Comparison of ENCODE assay signal across 9 mouse cellular contexts in the genomic region with DNA sequence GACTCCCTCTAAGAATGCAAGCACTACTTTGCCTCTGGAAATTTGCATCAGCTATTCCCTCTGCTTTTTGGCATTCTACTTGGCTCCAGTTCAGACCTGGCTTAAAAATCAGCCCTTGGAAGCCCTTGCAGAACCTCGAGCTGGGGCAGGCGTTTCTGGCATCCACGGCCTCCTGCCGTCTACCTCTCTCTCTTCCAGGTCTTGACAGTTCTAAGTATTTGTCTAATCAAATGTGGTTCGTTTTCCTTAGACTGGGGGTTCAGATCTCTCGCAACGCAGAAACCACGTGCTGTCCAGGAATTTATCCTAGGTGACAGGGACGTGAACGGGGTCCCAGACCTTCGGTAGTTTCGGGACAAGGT. TPM values are rescaled to one million over a fixed set of nuclear protein-coding genes. Genes with fewer than 3 reads are reported as not detected.
A peak's percentile ranks its signal among the peaks of the same experiment; 100 is the strongest.
DNase-seq lines count a peak whose midpoint lies in the region.
"Had no signal": no experiment of that assay in that cellular context is flagged by ENCODE, and none has a peak within 500 bp of the region (broad histone marks: within the 10 kb centered on the region; RNA-seq: fewer than 3 reads in every experiment).

No protein-coding gene starts in this region.

- intact Hi-C loops in heart, postnatal 14 days (cut with DNase I): loop anchor here (5.0 kb wide), 1 partner anchor 34 kb away; no protein-coding TSS in a partner anchor

- H3K4me1 ChIP-seq in forebrain, embryonic 10.5 days: peaks cover 48% of the 10 kb centered on the region
- H3K4me1 ChIP-seq in midbrain, embryonic 10.5 days: peaks cover 49% of the 10 kb centered on the region

- peaks cover 26% of the 10 kb centered on the region for H3K27me3 ChIP-seq in forebrain, embryonic 10.5 days (ENCODE audit: poor library complexity, severe bottlenecking)
- H3K27me3 ChIP-seq in midbrain, embryonic 10.5 days (ENCODE audit: low read depth, poor library complexity, severe bottlenecking): peaks cover 19% of the 10 kb centered on the region

- peaks cover under 1% of the 10 kb centered on the region; the same call in 1 of the 2 replicates for H3K9me3 ChIP-seq in forebrain, embryonic 10.5 days
- no peaks in the 10 kb centered on the region for H3K9me3 ChIP-seq in midbrain, embryonic 10.5 days (replicated peaks)

- H3K4me3 ChIP-seq in forebrain, embryonic 10.5 days: peak overlapping the region; percentile 75
- H3K4me3 ChIP-seq in midbrain, embryonic 10.5 days: peak overlapping the region; percentile 65

- peaks cover 34% of the 10 kb centered on the region for H3K36me3 ChIP-seq in forebrain, embryonic 10.5 days (replicated peaks)
- H3K36me3 ChIP-seq in midbrain, embryonic 10.5 days: peaks cover 35% of the 10 kb centered on the region

- peak overlapping the region; percentile 100 for H3K27ac ChIP-seq in forebrain, embryonic 10.5 days
- peak overlapping the region; percentile 96 for H3K27ac ChIP-seq in midbrain, embryonic 10.5 days (replicated peaks)

- WGBS in forebrain, embryonic 10.5 days: under 1% methylated on average over 12 of the region's 12 CpGs
- WGBS in midbrain, embryonic 10.5 days: under 1% methylated on average over 12 of the region's 12 CpGs

- DNase-seq in adrenal gland, adult 2 months: peak; percentile 64
- DNase-seq in adrenal gland, adult 18-20 months (ENCODE audit: low spot score in 2 of 2): no peak
- DNase-seq in NIH3T3 (ENCODE audit: low read depth): peak; percentile 85
- no peak for DNase-seq in forebrain, embryonic 10.5 days (ENCODE audit: extremely low spot score, low spot score)
- peak; percentile 25 to 74 for DNase-seq in heart, postnatal 14 days
- peak; percentile 60 for DNase-seq in layer of hippocampus, adult 9-11 months
- DNase-seq in midbrain, embryonic 10.5 days (ENCODE audit: low spot score): no peak
- no peak for DNase-seq in thymus, postnatal 10 days (ENCODE audit: low spot score in 2 of 2)

RNA-seq across cellular contexts. Expression of a gene that starts 0.3 kb away (rescaled TPM):
- 1 to 10 TPM; 4.2 to 7.2 TPM for total RNA-seq in adrenal gland, adult 2 months (2021)
- 32.1 and 38.3 TPM in 2 replicates for polyA plus RNA-seq in adrenal gland, adult 2 months (2012; rRNA removed)
- 1 to 10 TPM; 4.6 to 5.0 TPM for total RNA-seq in adrenal gland, adult 18-20 months (2021)
- polyA plus RNA-seq in forebrain, embryonic 10.5 days (2016; fragmentation: Nextera tagmentation; extraction: Ambion mirVana): 111 and 113 TPM in 2 replicates
- total RNA-seq in heart, postnatal 14 days (2021): 10 to 100 TPM; 13.8 to 14.7 TPM
- 116 and 127 TPM in 2 replicates for polyA plus RNA-seq in midbrain, embryonic 10.5 days (2016; fragmentation: Nextera tagmentation; extraction: Ambion mirVana)

RNA-seq across cellular contexts. Expression of a gene that starts 5.8 kb away (rescaled TPM):
- not detected for total RNA-seq in adrenal gland, adult 2 months (2021)
- polyA plus RNA-seq in adrenal gland, adult 2 months (2012; rRNA removed): not detected in 2 replicates
- total RNA-seq in adrenal gland, adult 18-20 months (2021): not detected
- 0.82 and 1.3 TPM in 2 replicates for polyA plus RNA-seq in forebrain, embryonic 10.5 days (2016; fragmentation: Nextera tagmentation; extraction: Ambion mirVana)
- not detected for total RNA-seq in heart, postnatal 14 days (2021)
- polyA plus RNA-seq in midbrain, embryonic 10.5 days (2016; fragmentation: Nextera tagmentation; extraction: Ambion mirVana): 0.64 and 0.99 TPM in 2 replicates
- total RNA-seq: left cerebral cortex, adult 18-20 months had no signal

RNA-seq across cellular contexts. Expression of a gene that starts 24.0 kb away (rescaled TPM):
- 10 to 100 TPM; 21.2 to 23.7 TPM for total RNA-seq in adrenal gland, adult 2 months (2021)
- 20.8 and 23.5 TPM in 2 replicates for polyA plus RNA-seq in adrenal gland, adult 2 months (2012; rRNA removed)
- total RNA-seq in adrenal gland, adult 18-20 months (2021): 10 to 100 TPM; 21.0 to 24.1 TPM
- polyA plus RNA-seq in forebrain, embryonic 10.5 days (2016; fragmentation: Nextera tagmentation; extraction: Ambion mirVana): 6.9 and 7.3 TPM in 2 replicates
- 10 to 100 TPM; 18.2 to 19.5 TPM for total RNA-seq in heart, postnatal 14 days (2021)
- polyA plus RNA-seq in midbrain, embryonic 10.5 days (2016; fragmentation: Nextera tagmentation; extraction: Ambion mirVana): 8.4 and 12.5 TPM in 2 replicates

RNA-seq across cellular contexts. Expression of a gene that starts 24.6 kb away (rescaled TPM):
- 1 to 10 TPM; 1.7 to 4.7 TPM for total RNA-seq in adrenal gland, adult 2 months (2021)
- 6.6 and 7.5 TPM in 2 replicates for polyA plus RNA-seq in adrenal gland, adult 2 months (2012; rRNA removed)
- 1 to 10 TPM; 3.5 TPM for total RNA-seq in adrenal gland, adult 18-20 months (2021)
- 9.3 and 10.0 TPM in 2 replicates for polyA plus RNA-seq in forebrain, embryonic 10.5 days (2016; fragmentation: Nextera tagmentation; extraction: Ambion mirVana)
- 10 to 100 TPM; 14.3 to 14.7 TPM for total RNA-seq in heart, postnatal 14 days (2021)
- 10.0 and 18.3 TPM in 2 replicates for polyA plus RNA-seq in midbrain, embryonic 10.5 days (2016; fragmentation: Nextera tagmentation; extraction: Ambion mirVana)

RNA-seq across cellular contexts. Expression of a gene that starts 39.5 kb away (rescaled TPM):
- not detected for total RNA-seq in adrenal gland, adult 2 months (2021)
- not detected in 2 replicates for polyA plus RNA-seq in adrenal gland, adult 2 months (2012; rRNA removed)
- not detected for total RNA-seq in adrenal gland, adult 18-20 months (2021)
- not detected in 2 replicates for polyA plus RNA-seq in forebrain, embryonic 10.5 days (2016; fragmentation: Nextera tagmentation; extraction: Ambion mirVana)
- not detected for total RNA-seq in heart, postnatal 14 days (2021)
- polyA plus RNA-seq in midbrain, embryonic 10.5 days (2016; fragmentation: Nextera tagmentation; extraction: Ambion mirVana): 0.14 TPM in 1 of 2 replicates, not detected in the other
- total RNA-seq: left cerebral cortex, adult 18-20 months had no signal

Comparison
In these comparisons a context has a peak if more than half of its experiments do, and no peak if none do; other contexts are left out.
1. DNase-seq: peak in adrenal gland, adult 2 months (single experiment), NIH3T3 (single experiment), heart, postnatal 14 days (2 of 2) and layer of hippocampus, adult 9-11 months (single experiment); none in adrenal gland, adult 18-20 months (0 of 2), forebrain, embryonic 10.5 days (single experiment), midbrain, embryonic 10.5 days (single experiment) and thymus, postnatal 10 days (0 of 2).